In the genomic region with DNA sequence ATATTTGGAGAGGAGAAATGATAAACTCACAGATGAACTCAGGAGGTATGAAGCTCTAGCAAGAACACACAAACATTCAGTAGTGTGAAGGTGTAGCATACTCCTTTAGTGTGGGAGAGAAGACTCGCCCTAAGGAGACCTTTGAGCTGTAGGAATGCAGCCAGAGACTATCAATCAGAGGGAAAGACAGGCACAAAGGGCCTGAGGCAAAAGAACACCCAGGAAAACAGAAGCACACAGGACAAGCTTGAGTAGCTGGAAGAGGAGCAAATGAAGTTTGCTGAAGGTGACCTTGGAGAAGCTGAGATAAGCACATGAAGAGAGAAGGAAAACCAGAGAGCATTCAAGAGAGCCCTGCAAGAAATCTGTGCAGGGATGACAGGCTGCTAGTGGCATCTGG, we compare ENCODE assay signal across 14 mouse cellular contexts. TPM values are rescaled to one million over a fixed set of nuclear protein-coding genes. Genes with fewer than 3 reads are reported as not detected.
"Had no signal": no experiment of that assay in that cellular context is flagged by ENCODE, and none has a peak within 500 bp of the region (broad histone marks: within the 10 kb centered on the region; RNA-seq: fewer than 3 reads in every experiment).

No protein-coding gene starts in this region.

- H3K4me3 ChIP-seq: intestine, embryonic 15.5 days; limb, embryonic 15.5 days; liver, embryonic 12.5 days; midbrain, embryonic 10.5 days; myocyte; neural tube, embryonic 15.5 days had no signal

- H3K9ac ChIP-seq: intestine, embryonic 15.5 days; limb, embryonic 15.5 days; liver, embryonic 12.5 days; lung, embryonic 14.5 days; neural tube, embryonic 15.5 days had no signal

- H3K27ac ChIP-seq: intestine, embryonic 15.5 days; limb, embryonic 15.5 days; liver, embryonic 12.5 days; midbrain, embryonic 10.5 days; neural tube, embryonic 15.5 days; stomach, postnatal 0 days had no signal

- H3K9me3 ChIP-seq: intestine, embryonic 15.5 days; liver, embryonic 12.5 days; midbrain, embryonic 10.5 days; neural tube, embryonic 15.5 days had no signal

- H3K4me1 ChIP-seq: intestine, embryonic 15.5 days; limb, embryonic 15.5 days; liver, embryonic 12.5 days; midbrain, embryonic 10.5 days; neural tube, embryonic 15.5 days had no signal

- ATAC-seq: intestine, embryonic 15.5 days; liver, embryonic 12.5 days had no signal

- DNase-seq: layer of hippocampus, postnatal 36 days; lung, embryonic 14.5 days; lung, postnatal 10 days; lung, postnatal 4 days; midbrain, embryonic 14.5 days; right cerebral cortex, adult 18-20 months; thymus, postnatal 4 days had no signal

- H3K36me3 ChIP-seq: intestine, embryonic 15.5 days; limb, embryonic 15.5 days; liver, embryonic 12.5 days; midbrain, embryonic 10.5 days; neural tube, embryonic 15.5 days had no signal

- H3K4me2 ChIP-seq: intestine, embryonic 15.5 days; limb, embryonic 15.5 days; liver, embryonic 12.5 days; lung, embryonic 14.5 days; neural tube, embryonic 15.5 days had no signal

- H3K27me3 ChIP-seq: intestine, embryonic 15.5 days; limb, embryonic 15.5 days; liver, embryonic 12.5 days; neural tube, embryonic 15.5 days had no signal

RNA-seq across cellular contexts. Expression of a gene that starts 25.5 kb away (rescaled TPM):
- polyA plus RNA-seq: myocyte had no signal
